Mouse (Mus musculus) left cerebral cortex, adult 18-20 months (tissue): Measurements from ENCODE around the gene Ttc41. TPM values are rescaled to one million over a fixed set of nuclear protein-coding genes. Genes with fewer than 3 reads are reported as not detected.
"Not testable (repeated sequence)": the region's sequence is repeated elsewhere in the genome, so short reads cannot be mapped to it uniquely, and the experiment has no call there.

ENCODE experiments used
- DNase-seq, 2 experiments: peaks; one replicate each; pipeline ENCODE4 v3.0.0; 2021 to 2022; ENCODE audit warnings: low spot score in 2 of 2, mixed read lengths in 1 of 2
- long read RNA-seq, 2 experiments: library from polyadenylated mRNA; stranded (forward); transcript quantifications; one replicate each; pipeline ENCODE4 v2.0.0; 2021
- total RNA-seq, 2 experiments: library from RNA; stranded (reverse); gene quantifications; 2 replicates each; pipeline ENCODE4 v1.2.3; 2021

Ttc41 gene
- 1 to 10 TPM; 1.6 TPM for total RNA-seq
- long read RNA-seq, experiment 1 = 0 reads
- long read RNA-seq, experiment 2, partial matches to known transcripts = 2 of 2 reads
- long read RNA-seq, experiment 2, other reads (novel, unspliced or antisense) = 0 of 2 reads

- DNase-seq = peak; percentile 98 to 100
Observed at GRCm38 (mm10) chr10:86705318-86705921, at the start of gene Ttc41, which contains the start of gene Hsp90b1. Gene Ttc41 (plus strand): TSS chr10:86705811. Gene Hsp90b1 (minus strand): TSS chr10:86705509.

- DNase-seq = not testable (repeated sequence)
Observed at GRCm38 (mm10) chr10:86670550-86670949, 35.1 kb upstream of the Ttc41 start.

GRCm38 (mm10) chr10:86684797-86685178, 20.8 kb upstream of the Ttc41 start:
- DNase-seq = not testable (repeated sequence)

- peak; percentile 68 to 75 for DNase-seq
Observed at GRCm38 (mm10) chr10:86685179-86686016, 20.2 kb upstream of the Ttc41 start.

- DNase-seq = not testable (repeated sequence)
Observed at GRCm38 (mm10) chr10:86686017-86686360, 19.6 kb upstream of the Ttc41 start.

- DNase-seq = no peak
Observed at GRCm38 (mm10) chr10:86700251-86700650, 5.4 kb upstream of the Ttc41 start.

GRCm38 (mm10) chr10:86700973-86701372, 4.6 kb upstream of the Ttc41 start:
- DNase-seq = no peak

GRCm38 (mm10) chr10:86702312-86702920, 3.2 kb upstream of the Ttc41 start:
- DNase-seq = no peak

GRCm38 (mm10) chr10:86703375-86703774, 2.2 kb upstream of the Ttc41 start:
- no peak for DNase-seq

- no peak for DNase-seq
Observed at GRCm38 (mm10) chr10:86704141-86704540, 1.5 kb upstream of the Ttc41 start.

GRCm38 (mm10) chr10:86704589-86705191, 921 bp upstream of the Ttc41 start:
- DNase-seq = peak; percentile 2 to 12

GRCm38 (mm10) chr10:86705922-86706752, 526 bp downstream of the Ttc41 start:
- peak; percentile 69 to 82 for DNase-seq

GRCm38 (mm10) chr10:86707134-86707533, 1.5 kb downstream of the Ttc41 start:
- no peak for DNase-seq

GRCm38 (mm10) chr10:86712156-86712555, 6.5 kb downstream of the Ttc41 start:
- DNase-seq = no peak

GRCm38 (mm10) chr10:86727548-86727980, 22.0 kb downstream of the Ttc41 start:
- DNase-seq = peak; percentile 19 to 35

- no peak for DNase-seq
Observed at GRCm38 (mm10) chr10:86728176-86728575, 22.6 kb downstream of the Ttc41 start.

GRCm38 (mm10) chr10:86730823-86731499, 25.4 kb downstream of the Ttc41 start:
- DNase-seq = peak; percentile 87 to 91

GRCm38 (mm10) chr10:86731500-86731863, 25.9 kb downstream of the Ttc41 start:
- no peak for DNase-seq

GRCm38 (mm10) chr10:86735036-86735435, 29.4 kb downstream of the Ttc41 start:
- DNase-seq = no peak

GRCm38 (mm10) chr10:86742918-86743317, 37.3 kb downstream of the Ttc41 start:
- no peak for DNase-seq
